Mouse (Mus musculus) liver, embryonic 16.5 days (tissue): ENCODE measurements at regions not wholly inside any gene's neighbourhood (a gene's known extent, or its start where the extent isn't known, plus 50 kb on each side); places are given as distances from the start of the nearest gene placed in this dataset.

Experiments
- ATAC-seq: fragments of 200-750 bp; cut with Nextera tagmentation; 2 replicates; pipeline ENCODE4 v1.8.0; 2017; ENCODE audit warnings: low read depth, mild to moderate bottlenecking, moderate number of reproducible peaks, moderate library complexity
- H3K27ac ChIP-seq: fragments of 300-500 bp; sonication (generic); 2 replicates; pipeline ENCODE4 v1.5.1; 2014; ENCODE audit warnings: mild to moderate bottlenecking, low read length
- H3K27me3 ChIP-seq: fragments of 300-500 bp; sonication (generic); 2 replicates; pipeline ENCODE4 v1.6.1; 2014; ENCODE audit warnings: low read depth, low read length, mixed read lengths; ENCODE audit not compliant: control insufficient read depth, insufficient read depth
- H3K36me3 ChIP-seq: fragments of 300-500 bp; sonication (generic); 2 replicates; pipeline ENCODE4 v1.6.1; 2014; ENCODE audit warnings: mild to moderate bottlenecking; ENCODE audit not compliant: control insufficient read depth, insufficient read depth
- H3K4me1 ChIP-seq: fragments of 300-500 bp; sonication (generic); 2 replicates; pipeline ENCODE4 v1.6.1; 2014; ENCODE audit warnings: low read depth, low read length, mixed read lengths; ENCODE audit not compliant: control insufficient read depth
- H3K4me2 ChIP-seq: fragments of 300-500 bp; sonication (generic); 2 replicates; pipeline ENCODE4 v1.6.1; 2014; ENCODE audit warnings: low read depth, low read length, mixed read lengths
- H3K4me3 ChIP-seq: fragments of 300-500 bp; sonication (generic); 2 replicates; pipeline ENCODE4 v1.5.1; 2014; ENCODE audit warnings: low read depth, mild to moderate bottlenecking, low read length
- H3K9ac ChIP-seq: fragments of 300-500 bp; sonication (generic); 2 replicates; pipeline ENCODE4 v1.6.1; 2014; ENCODE audit warnings: low read depth, low read length
- H3K9me3 ChIP-seq: fragments of 300-500 bp; sonication (generic); replicated peaks from 2 replicates; pipeline ENCODE4 v1.6.1; 2016; ENCODE audit warnings: low read length; ENCODE audit not compliant: control insufficient read depth
- WGBS: fragments of 180-500 bp; shearing (Covaris S2); extraction: QIAGEN DNeasy Blood & Tissue Kit; methylation state at CpG from one replicate; pipeline ENCODE4 v1.1.7; 2014; ENCODE audit not compliant: insufficient replicate concordance; 5-methylcytosine and 5-hydroxymethylcytosine counted together

DNA sequence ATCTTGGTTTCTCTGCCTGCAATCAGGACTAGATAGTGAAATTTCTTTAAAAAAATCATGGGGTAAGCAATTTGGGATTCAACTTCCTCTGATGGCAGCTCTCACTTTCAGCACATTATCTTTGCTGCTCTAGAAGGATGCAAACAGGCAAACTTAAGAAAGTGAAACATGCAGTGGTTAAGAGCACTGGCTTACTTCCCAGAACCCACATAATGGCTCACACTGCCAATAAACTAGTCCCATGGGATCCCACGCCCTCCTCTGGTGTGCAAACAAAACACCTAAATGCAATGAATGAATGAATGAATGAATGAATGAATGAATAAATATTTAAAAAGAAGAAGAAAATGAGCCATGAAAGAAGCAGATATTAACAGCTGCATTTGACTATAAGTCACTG is 356.1 kb upstream of the Kif2a start:
- H3K9ac ChIP-seq, result no peak overlapping the region
- H3K4me2 ChIP-seq, result no peak overlapping the region
- H3K4me3 ChIP-seq, result no peak overlapping the region
- ATAC-seq, result no peak
- no peaks in the 10 kb centered on the region for H3K36me3 ChIP-seq
- 52% methylated on average over 1 of the region's 1 CpGs for whole genome bisulfite sequencing
- no peaks in the 10 kb centered on the region for H3K27me3 ChIP-seq
- no peak overlapping the region for H3K27ac ChIP-seq
- H3K4me1 ChIP-seq, result no peaks in the 10 kb centered on the region
- H3K9me3 ChIP-seq, result no peaks in the 10 kb centered on the region

DNA sequence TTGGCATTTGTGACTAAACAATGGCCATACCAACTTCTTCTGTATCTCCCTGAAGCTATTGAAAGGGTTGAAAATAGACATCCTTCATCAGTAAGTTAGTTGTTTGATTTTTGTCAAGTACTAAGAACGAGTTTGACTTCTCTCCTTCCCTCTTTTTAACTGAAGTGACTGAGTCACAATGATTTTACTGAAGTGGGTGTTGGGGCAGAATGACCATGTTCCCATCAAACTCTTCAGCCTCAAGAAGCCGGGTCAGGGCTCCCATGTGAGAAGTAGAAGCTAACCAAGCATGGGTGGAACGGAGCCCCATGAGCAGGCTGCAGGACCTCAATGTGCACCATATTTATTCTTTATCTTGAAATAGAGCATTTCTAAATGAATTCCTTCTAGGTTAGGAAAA is 350.7 kb upstream of the Kif2a start:
- no peak overlapping the region for H3K4me3 ChIP-seq
- no peak overlapping the region for H3K4me2 ChIP-seq
- H3K4me1 ChIP-seq, result no peaks in the 10 kb centered on the region
- no peaks in the 10 kb centered on the region for H3K36me3 ChIP-seq
- WGBS, result 48% methylated on average over 3 of the region's 3 CpGs
- H3K27me3 ChIP-seq, result no peaks in the 10 kb centered on the region
- ATAC-seq, result no peak
- no peak overlapping the region for H3K9ac ChIP-seq
- no peak overlapping the region for H3K27ac ChIP-seq
- H3K9me3 ChIP-seq, result no peaks in the 10 kb centered on the region

DNA sequence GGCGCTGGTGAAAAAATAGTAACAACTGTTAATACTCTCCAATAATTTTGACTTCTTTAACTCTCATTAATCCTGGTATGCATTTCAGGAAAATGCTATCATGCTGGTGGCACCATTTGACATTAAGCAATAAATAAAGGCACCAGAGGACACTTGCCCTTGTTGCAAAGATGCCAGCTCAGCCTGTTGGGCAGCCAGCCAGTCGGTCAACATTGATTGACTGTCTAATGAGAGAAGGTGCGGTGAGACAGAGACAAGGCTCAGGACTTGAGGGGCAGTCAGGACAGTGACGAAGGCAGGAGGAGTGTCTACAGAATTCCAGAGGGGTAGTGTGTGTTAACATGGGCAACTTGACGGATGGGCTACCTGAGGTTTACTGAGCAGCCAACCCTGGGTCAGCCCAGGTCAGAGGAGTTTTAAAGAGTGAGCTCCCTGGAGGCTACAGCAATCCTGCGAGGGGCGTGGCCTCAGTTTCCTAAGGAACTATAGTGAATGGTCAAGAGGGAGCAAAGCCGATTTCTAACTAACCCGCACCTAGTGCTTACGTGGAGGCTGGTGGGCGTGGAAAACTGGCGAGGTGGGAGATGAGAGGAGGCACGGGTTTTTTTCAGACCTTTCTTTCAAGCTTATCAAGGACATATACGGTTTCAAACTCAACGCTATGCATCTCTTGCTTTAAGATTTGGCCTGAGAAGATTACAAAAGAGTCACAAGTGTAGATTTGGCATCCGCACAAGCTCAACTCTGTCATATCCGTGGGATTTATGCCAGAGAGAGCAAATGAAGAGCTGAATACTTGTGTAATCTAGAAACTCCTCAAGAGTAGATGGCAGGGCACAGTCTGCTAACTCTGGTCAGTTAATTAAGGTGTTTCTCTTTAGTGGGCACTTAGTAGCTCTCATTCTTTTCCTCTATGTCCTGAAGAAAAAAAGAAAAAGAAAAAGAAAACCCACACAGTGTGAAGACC is 350.0 kb upstream of the Kif2a start:
- Histone ChIP-seq H3K9ac (no peak overlapping the region), H3K36me3 (no peaks in the 10 kb centered on the region), H3K4me1 (no peaks in the 10 kb centered on the region), H3K9me3 (no peaks in the 10 kb centered on the region), H3K4me3 (no peak overlapping the region), H3K27ac (no peak overlapping the region), H3K4me2 (no peak overlapping the region), H3K27me3 (no peaks in the 10 kb centered on the region)
- 40% methylated on average over 17 of the region's 17 CpGs for WGBS
- no peak for ATAC-seq

DNA sequence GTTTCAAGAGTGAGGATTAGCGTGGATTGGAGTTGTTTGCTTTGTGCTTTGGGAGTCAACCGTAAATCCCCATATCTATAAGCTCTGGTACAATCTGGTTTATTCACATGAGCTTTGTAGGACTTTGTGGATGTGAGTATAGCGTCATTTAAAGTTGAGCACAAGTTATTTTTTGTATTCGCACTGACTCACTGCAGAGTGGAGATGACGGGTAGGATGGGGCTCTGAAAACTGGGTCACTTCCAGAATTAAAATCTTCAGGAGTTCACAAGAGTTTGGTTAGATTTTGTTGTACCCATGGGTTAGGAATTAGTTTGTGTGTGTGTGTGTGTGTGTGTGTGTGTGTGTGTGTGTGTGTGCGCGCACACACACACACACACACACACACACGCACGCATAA is 345.7 kb upstream of the Kif2a start:
- no peak for ATAC-seq
- no peak overlapping the region for H3K9ac ChIP-seq
- WGBS, result 62% methylated on average over 9 of the region's 9 CpGs
- no peak overlapping the region for H3K27ac ChIP-seq
- no peak overlapping the region for H3K4me3 ChIP-seq
- H3K4me2 ChIP-seq, result no peak overlapping the region
- no peaks in the 10 kb centered on the region for H3K9me3 ChIP-seq
- no peaks in the 10 kb centered on the region for H3K4me1 ChIP-seq
- H3K27me3 ChIP-seq, result no peaks in the 10 kb centered on the region
- no peaks in the 10 kb centered on the region for H3K36me3 ChIP-seq

DNA sequence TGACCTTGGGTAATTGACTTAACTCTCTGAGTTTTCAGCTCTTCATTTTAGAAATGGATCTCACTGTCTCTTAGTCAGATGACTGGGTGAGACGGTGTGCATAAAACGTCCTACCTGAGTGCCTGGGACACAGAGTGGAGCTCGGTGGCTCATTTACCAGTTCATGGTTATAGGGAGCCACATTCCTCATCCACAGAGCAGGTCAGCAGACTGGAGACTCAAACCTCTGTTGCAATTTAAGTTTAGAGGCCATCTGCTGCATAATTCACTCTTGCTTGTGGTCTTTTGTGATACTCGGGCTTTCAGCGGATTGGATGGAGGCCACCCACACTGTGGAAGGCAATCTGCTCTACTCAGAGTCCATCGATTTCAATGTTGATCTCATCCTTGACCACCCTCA is 343.8 kb upstream of the Kif2a start:
- ATAC-seq, result no peak
- no peak overlapping the region for H3K27ac ChIP-seq
- WGBS, result 73% methylated on average over 6 of the region's 6 CpGs
- H3K4me1 ChIP-seq, result no peaks in the 10 kb centered on the region
- no peaks in the 10 kb centered on the region for H3K36me3 ChIP-seq
- no peaks in the 10 kb centered on the region for H3K9me3 ChIP-seq
- H3K9ac ChIP-seq, result no peak overlapping the region
- H3K4me3 ChIP-seq, result no peak overlapping the region
- H3K4me2 ChIP-seq, result no peak overlapping the region
- no peaks in the 10 kb centered on the region for H3K27me3 ChIP-seq

DNA sequence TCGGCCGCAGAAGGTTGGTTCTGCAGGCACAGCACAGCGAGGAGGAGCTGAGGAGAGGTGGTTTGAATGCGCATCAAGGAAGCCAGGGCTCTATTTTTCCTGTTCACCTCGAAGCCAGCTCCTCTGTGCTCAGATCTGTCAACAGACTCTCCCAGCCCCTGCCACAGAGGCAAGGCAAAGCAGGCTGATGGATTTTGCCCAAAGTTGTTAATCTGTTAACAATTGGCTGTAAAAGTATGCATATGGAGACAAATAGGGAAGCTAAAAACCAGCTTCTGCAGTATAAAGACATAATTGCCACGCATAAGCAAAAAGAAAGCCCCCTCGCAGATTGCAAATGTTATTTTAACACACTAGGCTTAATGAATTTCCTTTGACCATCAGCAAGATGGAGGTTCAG is 343.3 kb upstream of the Kif2a start:
- Histone ChIP-seq H3K27me3 (no peaks in the 10 kb centered on the region), H3K4me1 (no peaks in the 10 kb centered on the region), H3K4me3 (no peak overlapping the region), H3K9me3 (no peaks in the 10 kb centered on the region), H3K9ac (no peak overlapping the region), H3K4me2 (no peak overlapping the region), H3K36me3 (no peaks in the 10 kb centered on the region), H3K27ac (no peak overlapping the region)
- ATAC-seq, result no peak
- WGBS, result 59% methylated on average over 7 of the region's 7 CpGs

DNA sequence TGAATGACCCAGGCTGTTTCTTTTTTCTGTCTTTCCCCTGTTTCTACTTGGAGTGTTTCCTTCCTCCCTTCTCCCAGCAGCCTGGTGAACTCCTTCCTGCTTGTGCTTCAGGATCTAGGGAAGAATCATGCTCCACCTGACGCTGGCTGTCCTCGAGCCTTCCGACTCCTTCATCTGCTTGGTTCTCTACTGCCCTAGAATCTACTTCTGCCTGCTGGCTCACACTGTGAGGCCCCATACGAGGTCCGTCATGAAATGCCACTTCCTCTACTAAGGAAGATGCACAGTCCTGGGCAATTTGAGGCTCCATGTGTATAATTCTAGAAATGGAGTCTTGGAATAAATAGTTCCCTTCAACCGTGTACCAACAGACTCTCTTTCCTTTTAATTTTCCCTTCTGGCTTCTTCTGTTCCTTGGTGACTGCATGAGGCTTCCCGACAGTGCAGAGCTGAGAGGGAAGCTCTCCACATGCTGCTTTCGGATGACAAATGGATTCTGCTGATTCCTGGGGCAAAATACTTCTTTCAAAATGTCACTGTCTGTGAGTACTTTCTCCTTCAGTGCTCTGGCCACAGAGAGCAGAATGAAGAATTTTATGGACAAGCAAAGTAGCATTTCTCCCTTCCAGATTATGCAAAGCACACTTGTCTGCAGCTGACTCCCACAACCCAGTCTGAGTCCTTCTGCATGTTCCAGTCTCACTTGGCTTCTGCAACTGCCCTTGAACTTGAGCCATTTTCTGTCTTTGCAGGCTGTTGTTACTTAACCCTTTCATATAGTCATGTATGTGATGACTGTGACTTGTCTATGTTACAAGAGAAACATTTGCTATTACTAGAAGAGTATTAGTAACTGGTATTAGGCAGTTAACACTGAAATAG is 341.1 kb upstream of the Kif2a start:
- Histone ChIP-seq H3K27me3 (no peaks in the 10 kb centered on the region), H3K4me1 (no peaks in the 10 kb centered on the region), H3K36me3 (no peaks in the 10 kb centered on the region), H3K4me2 (no peak overlapping the region), H3K4me3 (no peak overlapping the region), H3K27ac (no peak overlapping the region), H3K9me3 (no peaks in the 10 kb centered on the region), H3K9ac (no peak overlapping the region)
- ATAC-seq, result no peak
- 50% methylated on average over 8 of the region's 8 CpGs for WGBS

DNA sequence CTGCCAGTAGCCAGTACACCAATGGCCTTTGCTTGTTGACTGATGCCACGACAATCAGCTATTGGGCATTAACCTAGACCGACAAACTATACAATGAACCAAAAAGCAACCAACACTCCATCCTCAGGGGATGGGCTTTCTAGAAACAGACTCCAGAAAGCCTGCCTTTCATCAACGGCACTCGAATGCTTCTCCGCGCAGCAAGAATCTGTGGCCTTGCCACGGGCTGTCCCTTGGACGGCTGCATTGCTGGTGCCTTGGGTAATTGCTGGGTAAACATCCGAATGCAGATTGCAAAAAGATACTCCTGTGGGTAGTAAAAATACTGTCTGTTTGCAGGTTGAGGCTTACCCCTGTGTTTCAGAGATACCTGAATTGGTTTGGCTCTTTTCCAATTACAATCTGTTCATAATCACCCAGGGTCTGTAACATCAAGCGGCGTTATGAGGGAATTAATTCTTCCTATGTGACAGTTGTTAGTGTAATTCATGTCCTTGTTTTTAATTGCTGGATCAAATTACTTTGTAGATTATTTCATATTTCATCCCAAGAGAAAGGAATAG is 319.0 kb upstream of the Kif2a start:
- Histone ChIP-seq H3K9me3 (no peaks in the 10 kb centered on the region), H3K27ac (no peak overlapping the region), H3K4me3 (no peak overlapping the region), H3K9ac (no peak overlapping the region), H3K27me3 (no peaks in the 10 kb centered on the region), H3K4me2 (no peak overlapping the region), H3K4me1 (no peaks in the 10 kb centered on the region), H3K36me3 (no peaks in the 10 kb centered on the region)
- no peak for ATAC-seq
- WGBS, result 68% methylated on average over 11 of the region's 11 CpGs
